In genomic region chr15:20151910-20152309, GRCm38 (mm10) we compare ENCODE assay signal across 24 mouse cellular contexts.
DNase-seq lines count a peak whose midpoint lies in the region; ATAC-seq and TF ChIP-seq lines count a peak whose summit lies in the region.
"Had no signal": no experiment of that assay in that cellular context is flagged by ENCODE, and none has a peak within 500 bp of the region (broad histone marks: within the 10 kb centered on the region; RNA-seq: fewer than 3 reads in every experiment).

No protein-coding gene starts in this region.

- TF ChIP-seq CTCF in brain, embryonic 14.5 days (IDR thresholded peaks at IDR 0.05; ENCODE audit: borderline replicate concordance, extremely low read depth, insufficient read depth, insufficient read length): no peak

- H3K36me3 ChIP-seq in forebrain, embryonic 14.5 days (ENCODE audit: control insufficient read depth, insufficient read depth, low read length): no peaks in the 10 kb centered on the region
- H3K36me3 ChIP-seq in forebrain, embryonic 13.5 days (ENCODE audit: poor library complexity, severe bottlenecking): no peaks in the 10 kb centered on the region
- H3K36me3 ChIP-seq in forebrain, embryonic 16.5 days (ENCODE audit: control insufficient read depth, insufficient read depth): no peaks in the 10 kb centered on the region
- no peaks in the 10 kb centered on the region for H3K36me3 ChIP-seq in forebrain, embryonic 10.5 days (replicated peaks)
- H3K36me3 ChIP-seq: embryonic facial prominence, embryonic 13.5 days; embryonic facial prominence, embryonic 15.5 days; G1E had no signal

- H3K27ac ChIP-seq in forebrain, embryonic 14.5 days (ENCODE audit: low read depth, low read length): no peak overlapping the region
- H3K27ac ChIP-seq in forebrain, embryonic 13.5 days: no peak overlapping the region
- no peak overlapping the region for H3K27ac ChIP-seq in forebrain, embryonic 16.5 days (ENCODE audit: low read length)
- H3K27ac ChIP-seq in forebrain, embryonic 10.5 days: no peak overlapping the region
- H3K27ac ChIP-seq: embryonic facial prominence, embryonic 13.5 days; embryonic facial prominence, embryonic 15.5 days had no signal

- peak; percentile 24 for DNase-seq in forebrain, embryonic 14.5 days (ENCODE audit: low spot score)
- no peak for DNase-seq in forebrain, embryonic 10.5 days (ENCODE audit: extremely low spot score, low spot score)
- peak; percentile 43 for DNase-seq in brain, embryonic 14.5 days (ENCODE audit: low read depth)
- DNase-seq: adrenal gland, adult 8-10 months; adrenal gland, postnatal 14 days; adrenal gland, postnatal 36 days; B cell, adult 2 months; cerebellum, adult 11 months; cerebellum, adult 18-20 months; cerebellum, adult 8-10 months; cerebellum, adult 9-11 months; cerebellum, postnatal 14 days; cerebellum, postnatal 36 days; embryo, embryonic 11 days had no signal

- H3K9ac ChIP-seq in forebrain, embryonic 14.5 days (ENCODE audit: low read length): no peak overlapping the region
- no peak overlapping the region for H3K9ac ChIP-seq in forebrain, embryonic 13.5 days
- H3K9ac ChIP-seq in forebrain, embryonic 16.5 days (replicated peaks; ENCODE audit: low read depth, low read length): no peak overlapping the region
- H3K9ac ChIP-seq: embryonic facial prominence, embryonic 13.5 days; embryonic facial prominence, embryonic 15.5 days had no signal

- no peak overlapping the region for H3K4me2 ChIP-seq in forebrain, embryonic 14.5 days (ENCODE audit: low read length)
- H3K4me2 ChIP-seq in forebrain, embryonic 13.5 days: no peak overlapping the region
- no peak overlapping the region for H3K4me2 ChIP-seq in forebrain, embryonic 16.5 days (ENCODE audit: low read length)
- H3K4me2 ChIP-seq: embryonic facial prominence, embryonic 13.5 days; embryonic facial prominence, embryonic 15.5 days had no signal

- TF ChIP-seq POLR2A in brain, embryonic 14.5 days (IDR thresholded peaks at IDR 0.05; ENCODE audit: borderline replicate concordance, extremely low read depth, insufficient read depth, insufficient read length, poor library complexity, severe bottlenecking): no peak

- ATAC-seq in forebrain, embryonic 14.5 days: no peak
- no peak for ATAC-seq in forebrain, embryonic 13.5 days
- ATAC-seq in forebrain, embryonic 16.5 days: peak; percentile 50; the same call in 1 of the 2 replicates
- ATAC-seq: activated CD4-positive, CD25-positive, alpha-beta regulatory T cell, adult 4 months; CD4-positive, CD25-positive, alpha-beta regulatory T cell, adult 4 months; Patski had no signal

- no peak overlapping the region for H3K4me3 ChIP-seq in forebrain, embryonic 14.5 days (ENCODE audit: low read depth, low read length)
- H3K4me3 ChIP-seq in forebrain, embryonic 13.5 days: no peak overlapping the region
- no peak overlapping the region for H3K4me3 ChIP-seq in forebrain, embryonic 16.5 days (replicated peaks; ENCODE audit: low read length)
- no peak overlapping the region for H3K4me3 ChIP-seq in forebrain, embryonic 10.5 days
- H3K4me3 ChIP-seq: embryonic facial prominence, embryonic 13.5 days; embryonic facial prominence, embryonic 15.5 days; erythroblast, embryonic 14.5 days had no signal

- no peaks in the 10 kb centered on the region for H3K4me1 ChIP-seq in forebrain, embryonic 14.5 days (ENCODE audit: control insufficient read depth, insufficient read depth, low read length)
- H3K4me1 ChIP-seq in forebrain, embryonic 13.5 days: no peaks in the 10 kb centered on the region
- no peaks in the 10 kb centered on the region for H3K4me1 ChIP-seq in forebrain, embryonic 16.5 days (replicated peaks; ENCODE audit: control insufficient read depth, insufficient read depth, low read length)
- H3K4me1 ChIP-seq in forebrain, embryonic 10.5 days: no peaks in the 10 kb centered on the region
- H3K4me1 ChIP-seq: embryonic facial prominence, embryonic 13.5 days; embryonic facial prominence, embryonic 15.5 days had no signal

- no peaks in the 10 kb centered on the region for H3K27me3 ChIP-seq in forebrain, embryonic 14.5 days (replicated peaks; ENCODE audit: control insufficient read depth, insufficient read depth, low read length)
- no peaks in the 10 kb centered on the region for H3K27me3 ChIP-seq in forebrain, embryonic 13.5 days
- no peaks in the 10 kb centered on the region for H3K27me3 ChIP-seq in forebrain, embryonic 16.5 days (replicated peaks; ENCODE audit: control insufficient read depth, insufficient read depth, low read length)
- H3K27me3 ChIP-seq in forebrain, embryonic 10.5 days (ENCODE audit: poor library complexity, severe bottlenecking): no peaks in the 10 kb centered on the region
- H3K27me3 ChIP-seq: CH12.LX; embryonic facial prominence, embryonic 13.5 days; embryonic facial prominence, embryonic 15.5 days; Patski had no signal

- 71% methylated on average over 3 of the region's 3 CpGs for WGBS in forebrain, embryonic 14.5 days
- 79% methylated on average over 3 of the region's 3 CpGs for WGBS in forebrain, embryonic 13.5 days
- 54% methylated on average over 3 of the region's 3 CpGs for WGBS in forebrain, embryonic 16.5 days
- WGBS in forebrain, embryonic 10.5 days: 92% methylated on average over 3 of the region's 3 CpGs

- no peaks in the 10 kb centered on the region for H3K9me3 ChIP-seq in forebrain, embryonic 14.5 days (replicated peaks; ENCODE audit: control insufficient read depth, low read length)
- H3K9me3 ChIP-seq in forebrain, embryonic 13.5 days (replicated peaks): no peaks in the 10 kb centered on the region
- H3K9me3 ChIP-seq in forebrain, embryonic 16.5 days (ENCODE audit: control insufficient read depth, low read length): no peaks in the 10 kb centered on the region
- H3K9me3 ChIP-seq in forebrain, embryonic 10.5 days: no peaks in the 10 kb centered on the region
- H3K9me3 ChIP-seq: embryonic facial prominence, embryonic 13.5 days; embryonic facial prominence, embryonic 15.5 days; G1E had no signal
